Mouse (Mus musculus): ENCODE measurements around the gene Slc16a12.
"Not testable (repeated sequence)": the region's sequence is repeated elsewhere in the genome, so short reads cannot be mapped to it uniquely, and the experiment has no call there.

Gene Slc16a12

GRCm38 (mm10) chr19:34666127-34666526 lies 81.0 kb downstream of the Slc16a12 start:
- no peak for DNase-seq (ENCODE audit: low read depth, low spot score)

DNA sequence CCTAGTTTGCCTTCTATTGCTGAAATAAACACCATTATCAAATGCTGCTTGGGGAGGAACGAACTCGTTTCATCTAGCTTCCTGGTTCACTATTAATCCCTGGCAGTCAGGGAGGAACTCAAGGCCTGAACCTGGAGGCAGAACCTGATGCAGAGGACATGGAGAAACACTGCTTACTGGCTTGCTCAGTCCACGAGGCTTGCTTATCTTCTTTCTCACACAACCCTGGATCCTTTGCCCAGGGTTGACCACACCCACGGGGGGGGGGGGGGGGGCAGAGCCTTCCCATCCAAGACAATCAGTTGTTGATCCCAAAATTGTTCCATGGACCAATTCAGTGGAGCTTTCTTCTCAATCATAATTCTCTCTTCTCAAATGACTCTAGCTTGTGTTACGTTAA lies 84.3 kb downstream of the Slc16a12 start:
- DNase-seq (ENCODE audit: low read depth, low spot score), result no peak

GRCm38 (mm10) chr19:34662067-34662507 lies 85.0 kb downstream of the Slc16a12 start:
- peak; percentile 86 for DNase-seq (ENCODE audit: low read depth, low spot score)

GRCm38 (mm10) chr19:34656511-34657298 lies 90.4 kb downstream of the Slc16a12 start:
- DNase-seq (ENCODE audit: low read depth, low spot score), result no peak

- no peak for DNase-seq (ENCODE audit: low read depth, low spot score)
These were observed 91.8 kb downstream of the Slc16a12 start for GRCm38 (mm10) chr19:34655227-34655805.

- DNase-seq (ENCODE audit: low read depth, low spot score), result no peak
These were observed 96.1 kb downstream of the Slc16a12 start for GRCm38 (mm10) chr19:34650997-34651396.

- DNase-seq (ENCODE audit: low read depth, low spot score), result no peak
These were observed 96.8 kb downstream of the Slc16a12 start for GRCm38 (mm10) chr19:34650276-34650675.

- not testable (repeated sequence) for DNase-seq (ENCODE audit: low read depth, low spot score)
These were observed 99.5 kb downstream of the Slc16a12 start for GRCm38 (mm10) chr19:34647630-34648029.

DNA sequence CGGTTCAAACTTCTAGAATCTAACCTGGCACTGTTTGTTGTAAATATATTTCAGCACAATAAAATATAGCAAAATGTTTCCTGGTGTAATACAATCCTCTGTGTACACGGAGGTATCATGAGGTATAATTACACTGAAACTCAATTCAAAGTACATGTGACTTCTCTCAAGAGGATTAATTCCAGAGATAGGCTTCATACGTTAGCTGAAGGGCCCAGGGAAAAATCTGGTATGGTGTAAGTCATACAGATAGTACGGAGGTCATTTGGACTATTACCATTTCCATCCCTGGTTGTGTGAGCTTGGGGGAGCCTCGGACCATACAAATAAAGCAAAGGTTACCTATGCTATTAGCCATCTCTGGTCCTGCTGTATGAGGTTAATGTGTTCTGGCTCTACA lies 104.5 kb downstream of the Slc16a12 start:
- DNase-seq (ENCODE audit: low read depth, low spot score), result no peak

- no peak for DNase-seq (ENCODE audit: low read depth, low spot score)
These were observed 106.5 kb downstream of the Slc16a12 start, which contains the start of the genes Ifit1bl2 and Ifit1 for GRCm38 (mm10) chr19:34640623-34641022. TSS of gene Ifit1bl2 (minus strand) at chr19:34640743. TSS of gene Ifit1 (plus strand) at chr19:34640871.

DNA sequence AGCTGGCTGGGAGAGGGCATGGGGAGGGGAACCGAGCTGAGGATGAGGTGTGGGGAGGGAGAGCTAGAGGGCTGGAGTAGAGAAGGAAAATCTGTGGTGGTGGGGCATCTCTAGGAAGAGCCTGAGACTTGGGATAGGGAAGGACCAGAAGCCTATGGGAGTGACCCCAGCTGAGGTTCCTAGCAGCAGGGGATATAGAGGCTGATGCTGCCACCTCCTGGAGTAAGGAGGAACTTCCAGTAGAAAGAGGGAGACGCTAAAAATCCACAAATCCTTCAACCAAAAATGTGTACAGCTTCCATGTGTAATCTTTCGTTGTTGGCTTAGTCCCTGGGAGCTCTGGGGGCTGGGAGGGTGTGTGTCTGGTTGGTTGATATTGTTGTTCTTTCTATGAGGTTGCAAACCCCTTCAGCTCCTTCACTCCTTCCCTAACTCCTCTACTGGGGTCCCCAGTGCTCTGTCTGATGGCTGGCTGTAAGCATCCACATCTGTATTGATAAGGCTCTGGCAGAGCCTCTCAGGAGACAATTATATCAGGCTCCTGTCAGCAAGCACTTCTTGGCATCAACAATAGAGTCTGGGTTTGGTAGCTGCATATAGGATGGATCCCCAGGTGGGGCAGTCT lies 110.0 kb downstream of the Slc16a12 start:
- no peak for DNase-seq (ENCODE audit: low read depth, low spot score)

DNA sequence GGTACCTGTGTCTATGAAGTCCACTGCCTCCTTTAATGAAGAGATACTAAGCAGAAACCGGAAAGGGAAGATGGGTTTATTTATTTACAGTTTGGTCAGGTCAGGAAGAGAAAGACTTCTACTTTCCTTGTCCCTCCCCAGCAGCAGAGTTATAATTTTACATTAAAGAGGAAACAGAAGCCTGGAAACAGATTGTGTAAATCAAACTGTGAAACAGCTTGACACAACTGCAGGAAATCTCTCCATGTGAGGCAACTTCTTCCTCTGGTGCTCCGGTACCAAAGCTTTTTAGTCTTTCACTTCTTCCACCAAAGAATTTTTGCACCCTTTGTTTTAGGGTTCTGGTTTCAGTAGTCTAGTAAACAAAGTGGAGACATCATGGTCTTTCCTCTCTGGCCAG lies 113.6 kb downstream of the Slc16a12 start:
- no peak for DNase-seq (ENCODE audit: low read depth, low spot score)

DNA sequence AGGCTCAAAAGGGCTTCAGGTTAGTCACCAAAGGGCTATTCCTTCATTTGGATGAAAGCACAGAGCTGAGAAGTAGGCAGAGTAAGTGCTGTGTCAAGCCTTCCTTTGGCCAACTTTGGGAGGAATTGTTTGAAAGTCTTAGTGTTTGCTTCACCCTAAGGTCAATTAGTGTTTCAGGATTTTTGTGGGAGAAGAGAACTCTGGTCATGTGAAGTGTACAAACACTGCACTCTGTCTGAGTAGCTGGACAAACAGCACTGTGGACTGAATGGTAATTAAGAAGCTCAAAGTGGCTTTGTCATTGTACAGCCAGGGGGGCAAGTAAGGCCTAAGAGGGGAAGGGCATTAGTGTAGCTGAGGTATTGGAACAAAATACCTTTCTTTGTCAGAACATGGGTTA lies 115.6 kb downstream of the Slc16a12 start:
- DNase-seq (ENCODE audit: low read depth, low spot score), result no peak

DNA sequence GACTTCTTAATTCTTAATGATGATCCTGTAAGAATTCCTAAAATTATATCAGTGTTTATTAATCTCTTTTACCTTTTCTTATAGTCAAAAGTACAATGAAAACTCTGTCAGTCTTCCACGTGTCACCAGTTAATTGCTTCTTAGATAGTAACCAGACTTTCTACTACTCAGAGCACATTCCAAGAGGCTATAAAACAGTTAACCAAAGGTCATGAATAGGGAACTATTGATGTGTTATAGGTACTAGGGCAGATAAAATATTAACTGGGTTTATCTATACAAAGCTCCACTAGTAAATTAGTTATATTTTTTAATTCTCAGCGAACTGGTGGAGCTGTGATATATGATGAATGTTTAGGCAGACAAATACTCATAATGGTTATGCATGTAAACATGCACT lies 119.6 kb downstream of the Slc16a12 start:
- no peak for DNase-seq (ENCODE audit: low read depth, low spot score)

DNA sequence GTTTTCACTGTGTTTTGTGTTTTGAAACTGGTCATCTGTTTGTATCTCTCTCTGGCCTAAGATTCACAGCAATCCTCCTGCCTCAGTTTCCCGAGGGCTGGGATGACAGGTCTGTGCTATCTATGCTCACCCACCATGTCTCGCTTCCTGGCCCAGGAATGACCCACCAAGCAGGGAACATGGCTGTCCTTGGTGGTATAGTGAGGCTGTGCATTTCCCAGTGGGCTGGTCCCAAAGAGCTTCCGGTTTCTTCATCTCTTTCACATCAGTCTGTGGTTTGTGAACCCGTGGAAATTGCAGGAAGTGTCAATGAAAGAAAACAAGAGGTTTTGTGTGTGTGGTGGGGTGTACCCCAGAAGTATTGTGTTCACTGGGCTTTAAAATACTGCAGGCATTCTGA lies 122.4 kb downstream of the Slc16a12 start:
- DNase-seq (ENCODE audit: low read depth, low spot score), result no peak

DNA sequence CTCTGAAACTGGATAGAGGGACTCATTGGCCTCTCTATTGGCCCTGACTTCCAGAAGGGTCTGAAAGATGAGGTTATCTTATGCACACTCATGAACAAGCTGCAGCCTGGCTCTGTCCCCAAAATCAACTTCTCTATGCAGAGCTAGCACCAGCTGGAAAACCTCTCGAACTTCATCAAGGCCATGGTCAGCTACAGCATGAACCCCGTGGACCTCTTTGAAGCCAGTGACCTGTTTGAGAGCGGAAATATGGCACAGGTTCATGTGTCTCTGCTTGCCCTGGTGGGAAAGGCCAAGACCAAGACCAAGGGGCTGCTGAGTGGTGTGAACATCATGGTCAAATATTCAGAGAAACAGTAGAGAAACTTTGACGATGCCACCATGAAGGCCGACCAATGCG lies 123.3 kb downstream of the Slc16a12 start:
- no peak for DNase-seq (ENCODE audit: low read depth, low spot score)

GRCm38 (mm10) chr19:34620871-34621270 lies 126.2 kb downstream of the Slc16a12 start:
- no peak for DNase-seq (ENCODE audit: low read depth, low spot score)

All from telencephalon, adult 2 months (tissue).